Mouse (Mus musculus) T-cell, adult 66 days (primary cell): ENCODE data around the gene Nup160. TPM values are rescaled to one million over a fixed set of nuclear protein-coding genes. Genes with fewer than 3 reads are reported as not detected.

Source experiments
- total RNA-seq, 2 experiments: library from RNA; stranded (reverse); gene quantifications; 3 replicates in 1 of 2; 4 replicates in 1 of 2; pipeline ENCODE4 v1.2.4; 2023

Nup160 gene
- total RNA-seq = 10 to 100 TPM; 60.0 to 77.8 TPM

GRCm38 (mm10) chr2:90677007-90677406, at the start of gene Nup160:
TSS of gene Nup160 (plus strand) at chr2:90677215.

GRCm38 (mm10) chr2:90745053-90745678, 68.2 kb downstream of the Nup160 start, which contains the start of gene Fnbp4:
TSS of gene Fnbp4 (plus strand) at chr2:90745370.

DNA sequence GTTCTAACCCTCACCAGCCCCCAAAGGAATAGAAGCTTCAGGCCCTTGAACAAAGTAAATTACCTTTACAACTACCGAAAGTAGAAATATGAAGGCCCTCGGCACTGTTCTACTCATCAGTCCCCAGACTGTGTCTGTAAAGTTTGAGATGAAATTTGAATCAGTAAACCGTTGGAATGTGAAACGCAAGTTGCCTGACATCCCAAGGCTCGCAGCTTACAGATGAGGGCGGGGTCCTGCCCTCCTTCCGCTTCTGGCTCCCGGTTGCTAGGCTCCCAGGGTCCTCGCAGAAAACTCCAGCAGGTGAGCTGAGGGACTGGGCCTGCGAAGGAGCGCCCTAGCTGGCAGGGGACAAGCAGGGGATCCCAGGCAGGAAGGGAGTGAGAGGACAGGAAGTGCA, 105.4 kb downstream of the Nup160 start, which contains the start of gene Agbl2:
TSS of gene Agbl2 (plus strand) at position 270 of the 400 bp plus-strand sequence.

Other genes with a start within 250 kb of the Nup160 start
- 1 to 10 TPM; 4.8 to 8.6 TPM for gene Ptprj, start 96.6 kb upstream of the Nup160 start, total RNA-seq
- 100 to 1,000 TPM; 233 to 275 TPM for gene Fnbp4, start 68.2 kb downstream of the Nup160 start, total RNA-seq
- not detected for gene Agbl2, start 105.5 kb downstream of the Nup160 start, total RNA-seq
- gene Mtch2, start 169.9 kb downstream of the Nup160 start, total RNA-seq = 10 to 100 TPM; 81.4 to 88.3 TPM
- gene C1qtnf4, start 208.6 kb downstream of the Nup160 start, total RNA-seq = 1 to 10 TPM in 1 of 2 experiments, not detected in 1; 1.3 TPM
- gene Kbtbd4, start 227.5 kb downstream of the Nup160 start, total RNA-seq = 10 to 100 TPM; 30.5 to 45.8 TPM
- 100 to 1,000 TPM; 143 to 153 TPM for gene Ndufs3, start 227.6 kb downstream of the Nup160 start, total RNA-seq